Mouse (Mus musculus) spleen, adult 2 months (tissue): ENCODE measurements around the gene Gm3460.
"Not testable (repeated sequence)": the region's sequence is repeated elsewhere in the genome, so short reads cannot be mapped to it uniquely, and the experiment has no call there.

Experiments used
- CTCF ChIP-seq: fragments of 200-500 bp; IDR thresholded peaks from 2 replicates; pipeline ENCODE4 v1.5.1; 2011; ENCODE audit warnings: mild to moderate bottlenecking, inconsistent platforms; ENCODE audit not compliant: insufficient read depth, insufficient read length, insufficient replicate concordance; ENCODE audit errors: extremely low read depth
- POLR2A ChIP-seq: fragments of 200-500 bp; IDR thresholded peaks from 2 replicates; pipeline ENCODE4 v1.6.1; 2011; ENCODE audit warnings: low read depth, low read length, inconsistent platforms

GRCm38 (mm10) chr14:6590513-6590912 is 31.7 kb downstream of the Gm3460 start, which contains the start of gene Gm3629:
- not testable (repeated sequence) for TF ChIP-seq CTCF, POLR2A
